ENCODE assay signal across 8 mouse cellular contexts in the genomic region with DNA sequence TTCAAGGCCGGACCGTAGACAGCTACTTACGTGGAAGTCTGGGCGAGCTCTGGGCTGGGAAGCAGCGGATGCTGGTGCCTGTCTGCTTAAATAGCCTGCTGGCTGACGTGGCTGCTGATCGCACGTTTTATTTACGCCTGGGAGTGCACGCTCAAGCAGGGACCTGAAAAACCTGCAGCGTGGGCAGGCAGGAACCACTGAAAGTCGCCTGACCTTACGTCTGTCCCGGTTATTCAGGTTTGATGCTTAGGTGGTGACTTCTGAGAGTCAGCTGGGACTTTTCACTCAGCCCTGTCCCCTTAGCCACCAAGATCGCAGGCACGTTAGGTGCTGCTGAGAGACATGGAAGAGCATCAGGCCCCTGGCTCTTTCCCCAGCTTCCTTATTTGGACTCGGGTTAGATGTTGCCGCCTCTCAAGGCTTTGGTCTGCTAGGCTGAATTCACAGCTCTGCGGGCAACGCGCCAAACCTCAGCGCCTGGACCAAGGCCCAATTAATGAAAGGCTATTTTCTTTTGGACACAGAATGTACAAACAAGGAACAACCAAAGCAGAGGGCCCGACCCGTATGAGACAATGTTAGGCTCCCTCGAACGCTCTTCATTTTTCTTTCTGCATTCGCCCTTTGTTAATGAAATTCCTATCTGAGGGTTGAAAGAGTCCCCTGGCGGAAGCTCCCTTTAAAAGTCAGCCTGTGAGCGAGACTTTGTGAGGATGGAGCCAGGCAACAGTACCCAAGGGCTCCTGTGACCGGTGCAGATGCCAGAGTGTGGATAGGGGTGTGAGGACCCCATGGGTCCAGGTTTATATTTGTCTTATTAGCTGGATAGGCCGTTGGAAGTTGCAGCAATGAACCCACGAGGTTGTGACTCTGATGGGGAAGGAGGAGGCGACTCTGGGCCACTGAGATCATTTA. TPM values are rescaled to one million over a fixed set of nuclear protein-coding genes. Genes with fewer than 3 reads are reported as not detected.
A peak's percentile ranks its signal among the peaks of the same experiment; 100 is the strongest.
DNase-seq lines count a peak whose midpoint lies in the region; ATAC-seq and TF ChIP-seq lines count a peak whose summit lies in the region.
"Had no signal": no experiment of that assay in that cellular context is flagged by ENCODE, and none has a peak within 500 bp of the region (broad histone marks: within the 10 kb centered on the region; RNA-seq: fewer than 3 reads in every experiment).

A gene (minus strand): TSS at position 305 of the 915 bp plus-strand sequence.

- H3K27me3 ChIP-seq in myocyte (ENCODE audit: control insufficient read depth, insufficient read depth, insufficient read length) = no peaks in the 10 kb centered on the region

- no peak within 1 kb of the TSS for H3K27ac ChIP-seq in cortical plate, adult 2 months (ENCODE audit: insufficient read depth, low read length)

- H3K36me3 ChIP-seq in myocyte (ENCODE audit: control insufficient read depth, insufficient read depth) = no peaks in the 10 kb centered on the region

- ATAC-seq in granulocyte monocyte progenitor cell, adult 5-6 weeks (replicated peaks; ENCODE audit: poor library complexity, severe bottlenecking) = peak; percentile 74
- peak; percentile 90 for ATAC-seq in inflammation-experienced regulatory T-cells, adult 6 months

- no peaks in the 10 kb centered on the region for H3K79me2 ChIP-seq in myocyte (ENCODE audit: control insufficient read depth, insufficient read depth)

- 0 out of 2 replicates have a peak, but pooled peaks cover 2% of the 10 kb centered on the region for H3K4me1 ChIP-seq in cortical plate, adult 2 months (ENCODE audit: control insufficient read depth, insufficient read depth, low read length)

- no peak within 1 kb of the TSS for H3ac ChIP-seq in myocyte (ENCODE audit: control insufficient read depth, insufficient read length)

- TF ChIP-seq CTCF in cortical plate, adult 2 months (IDR thresholded peaks at IDR 0.05; ENCODE audit: extremely low read depth, insufficient read depth, low read length) = no peak

- H3K4me3 ChIP-seq in cortical plate, adult 2 months (ENCODE audit: insufficient read depth, low read length) = no peak within 1 kb of the TSS
- no peak within 1 kb of the TSS for H3K4me3 ChIP-seq in myocyte
- H3K4me3 ChIP-seq: erythroblast, embryonic 14.5 days had no signal

- DNase-seq in adrenal gland, adult 8-10 months = peak; percentile 41
- DNase-seq in left cerebral cortex, adult 8-10 months (ENCODE audit: low spot score in 2 of 2) = peak; percentile 51 to 56
- peak; percentile 57 for DNase-seq in urinary bladder, postnatal 25 days (ENCODE audit: low spot score)

- no peak for TF ChIP-seq POLR2A in cortical plate, adult 2 months (IDR thresholded peaks at IDR 0.05; ENCODE audit: extremely low read depth, insufficient read depth, low read length)
- TF ChIP-seq POLR2A in myocyte (IDR thresholded peaks at IDR 0.05; ENCODE audit: insufficient read length, low read depth) = no peak

- H3K4me2 ChIP-seq in myocyte (ENCODE audit: low read depth) = peak within 1 kb of the TSS; percentile 6

TF ChIP-seq in myocyte, 11 proteins besides CTCF, POLR2A, EP300 and RAD21:
- peak; percentile 31 for TF ChIP-seq SRF (IDR thresholded peaks at IDR 0.05; ENCODE audit: control insufficient read depth, insufficient read length, low read depth)
- no peak for TF ChIP-seq REST (IDR thresholded peaks at IDR 0.05; ENCODE audit: insufficient read depth, insufficient read length)

RNA-seq across cellular contexts. Expression of the gene that starts here (rescaled TPM):
- 1 to 10 TPM; 1.5 to 4.1 (median 2.1) TPM for total RNA-seq in adrenal gland, adult 8-10 months (2022)
- 88.2 and 88.6 TPM in 2 replicates for polyA plus RNA-seq in cortical plate, adult 2 months (2012; rRNA removed)
- 4.8 and 5.4 TPM in 2 replicates for total RNA-seq in granulocyte monocyte progenitor cell, adult 5-6 weeks (2014; fragmentation: Nextera tagmentation)
- total RNA-seq in granulocyte monocyte progenitor cell, adult 5-6 weeks (2017) = 1.9 and 3.7 TPM in 2 replicates
- 10 to 100 TPM; 13.8 to 24.5 (median 15.9) TPM for polyA plus RNA-seq in inflammation-experienced regulatory T-cells, adult 6 months (2017; shearing (Covaris generic))
- 10 to 100 TPM; 25.4 to 28.4 (median 26.1) TPM for total RNA-seq in left cerebral cortex, adult 8-10 months (2022)
- polyA plus RNA-seq in myocyte (2012; fragmentation: generic; extraction: Trizol) = 0.68 TPM

Comparison
In these comparisons a context has a peak if more than half of its experiments do, and no peak if none do; other contexts are left out.
1. RNA of the gene that starts here (total RNA-seq): 25.4 to 28.4 TPM in left cerebral cortex, adult 8-10 months; 1.9 to 5.4 TPM in granulocyte monocyte progenitor cell, adult 5-6 weeks and 1.5 to 4.1 TPM in adrenal gland, adult 8-10 months; every median in the first group is over 4 times any median in the second.
2. Peak in every context shown above with its lines, with median percentiles within 50 percentile points of each other: DNase-seq.